Mouse (Mus musculus): ENCODE results near the gene Clec11a. TPM values are rescaled to one million over a fixed set of nuclear protein-coding genes. Genes with fewer than 3 reads are reported as not detected.

The Clec11a gene
- total RNA-seq, 2 experiments from 2014 or later: 2.5 to 2.8 TPM

DNA sequence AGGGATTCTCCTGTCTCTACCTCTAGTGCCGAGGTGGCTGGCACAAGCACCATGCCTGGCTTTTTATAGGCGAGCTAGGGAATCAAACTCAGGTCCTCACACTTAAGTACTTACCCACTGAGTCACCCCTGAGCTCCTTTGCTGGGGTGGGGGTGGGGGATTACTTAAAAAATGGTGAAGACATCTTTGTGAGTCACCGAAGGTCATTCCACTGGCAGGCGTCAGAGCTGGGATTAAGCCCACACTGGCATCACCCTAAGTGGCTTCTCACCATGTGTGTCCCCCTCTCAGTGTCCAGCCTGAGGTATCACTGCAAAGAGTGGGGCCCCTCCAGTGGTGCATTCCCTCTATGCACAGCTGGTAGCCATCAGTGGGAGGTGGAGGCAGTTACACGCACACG lies 46.3 kb downstream of the Clec11a start:
- DNase-seq (ENCODE audit: extremely low spot score in 1 of 2, low spot score in 2 of 2): no peak
- intact Hi-C loops (cut with DNase I): loop anchor here (5.0 kb wide), 1 partner anchor 222 kb away; no protein-coding TSS in a partner anchor

DNA sequence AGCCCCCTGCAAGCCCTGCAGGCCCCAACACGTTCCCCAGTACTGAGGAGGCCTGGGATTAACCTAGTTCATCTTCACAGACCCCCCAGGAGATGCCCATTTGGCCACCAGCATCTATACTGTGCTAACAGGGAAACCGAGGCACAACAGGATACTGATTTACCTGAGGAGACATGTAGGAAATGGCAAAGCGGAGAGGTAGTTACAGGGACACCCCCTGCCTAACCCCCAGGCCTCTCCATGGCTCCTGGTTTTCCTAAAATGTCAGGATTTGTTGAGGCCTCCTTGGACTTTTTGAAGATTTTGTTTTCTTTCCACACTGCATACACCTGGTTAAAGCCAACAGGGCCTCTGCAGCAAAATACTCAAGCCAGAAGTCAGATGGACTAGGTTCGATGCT lies 49.4 kb downstream of the Clec11a start, which contains the start of gene Acp4:
Acp4 (minus strand) TSS at position 101 of the 400 bp plus-strand sequence.
- DNase-seq (ENCODE audit: extremely low spot score in 1 of 2, low spot score in 2 of 2): no peak
- intact Hi-C loops (cut with DNase I): no loop called here

DNA sequence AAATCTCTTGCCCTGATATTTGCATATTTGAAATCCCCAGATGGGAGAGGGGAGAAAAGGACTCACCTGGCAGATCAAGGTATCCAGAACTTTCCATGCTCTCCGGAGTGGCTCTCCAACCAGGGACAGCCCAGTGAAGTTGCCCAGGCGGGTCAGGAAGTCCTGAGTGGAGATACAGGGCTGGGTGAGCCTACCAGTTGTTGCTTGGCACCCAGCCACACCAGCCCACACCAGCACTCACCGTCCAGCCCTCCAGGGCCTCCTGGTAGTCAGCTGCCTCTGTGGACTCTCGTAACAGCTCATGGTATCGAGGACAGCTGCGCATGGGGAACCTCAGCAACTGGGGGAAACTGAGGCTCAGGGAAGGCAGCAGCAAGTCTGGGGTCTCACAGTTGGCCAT lies 51.8 kb downstream of the Clec11a start:
- intact Hi-C loops (cut with DNase I): no loop called here
- no peak for DNase-seq (ENCODE audit: extremely low spot score in 1 of 2, low spot score in 2 of 2)

DNA sequence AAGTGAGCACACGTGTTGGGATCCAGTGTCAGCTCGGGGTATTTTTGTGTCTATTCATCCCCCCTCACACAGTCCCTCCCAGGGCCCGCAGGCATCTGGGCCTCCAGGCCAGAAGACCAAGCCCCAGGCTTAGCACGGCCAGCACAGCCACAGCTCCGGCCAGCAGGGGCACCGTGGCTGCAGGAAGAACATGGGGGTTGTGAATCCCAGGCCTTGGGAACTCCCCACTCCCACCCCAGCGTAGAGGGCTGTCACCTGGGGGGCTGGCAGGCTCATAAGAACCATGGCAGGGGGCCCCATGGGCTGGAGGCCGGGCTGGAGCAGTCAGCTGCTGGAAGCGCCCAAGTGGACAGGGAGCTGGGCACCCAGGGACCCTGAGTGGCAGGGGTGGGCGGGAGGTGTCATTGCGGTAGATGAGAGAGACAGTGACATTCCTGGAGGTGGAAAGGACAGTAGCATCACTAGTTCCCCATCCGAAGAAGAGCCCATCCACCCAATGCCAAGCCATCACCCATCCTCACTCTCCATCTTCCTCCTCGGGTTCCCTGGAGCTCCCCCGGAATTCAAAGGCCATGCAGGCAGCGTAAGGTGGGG lies 53.6 kb downstream of the Clec11a start:
- peak in 1 of 2 experiments; percentile 44 for DNase-seq (ENCODE audit: extremely low spot score in 1 of 2, low spot score in 2 of 2)
- intact Hi-C loops (cut with DNase I): no loop called here

Other genes starting within 250 kb of the Clec11a start
- gene Klk1b21, start 204.6 kb downstream of the Clec11a start, total RNA-seq (2021): not detected
- gene Klk1b22, start 194.2 kb downstream of the Clec11a start, total RNA-seq (2021): not detected
- not detected for gene Klk1b16, start 170.1 kb downstream of the Clec11a start, total RNA-seq (2021)
- gene Klk1b24, start 118.7 kb downstream of the Clec11a start, total RNA-seq (2021): not detected
- gene Klk1b3, start 108.7 kb downstream of the Clec11a start, total RNA-seq (2021): not detected
- gene Klk1b4, start 99.5 kb downstream of the Clec11a start, total RNA-seq (2021): not detected
- gene Klk1b5, start 91.0 kb downstream of the Clec11a start, total RNA-seq (2021): not detected
- not detected for gene Klk1, start 81.5 kb downstream of the Clec11a start, total RNA-seq (2021)
- gene Gm36864, start 70.7 kb downstream of the Clec11a start, total RNA-seq (2021): not detected
- under 1 TPM; 0.91 to 0.94 TPM for gene 1700028J19Rik, start 60.2 kb downstream of the Clec11a start, total RNA-seq (2021)
- 100 to 1,000 TPM; 116 to 119 TPM for gene 2410002F23Rik, start 60.2 kb downstream of the Clec11a start, total RNA-seq (2021)
- not detected for gene Acp4, start 49.5 kb downstream of the Clec11a start, total RNA-seq (2021)
- gene Gm15517, start 45.5 kb downstream of the Clec11a start, total RNA-seq (2021): not detected
- gene Shank1, start 3.4 kb upstream of the Clec11a start, total RNA-seq (2021): 100 to 1,000 TPM; 423 to 432 TPM
- 10 to 100 TPM; 77.1 to 78.3 TPM for gene Syt3, start 77.2 kb upstream of the Clec11a start, total RNA-seq (2021)
- 1 to 10 TPM; 2.1 to 2.9 TPM for gene 1700008O03Rik, start 78.9 kb upstream of the Clec11a start, total RNA-seq (2021)
- gene Lrrc4b, start 122.1 kb upstream of the Clec11a start, total RNA-seq (2021): 100 to 1,000 TPM; 311 to 323 TPM
- gene Aspdh, start 158.5 kb upstream of the Clec11a start, total RNA-seq (2021): 10 to 100 TPM; 14.7 to 18.0 TPM
- 10 to 100 TPM; 36.3 to 37.4 TPM for gene Josd2, start 161.1 kb upstream of the Clec11a start, total RNA-seq (2021)
- 100 to 1,000 TPM; 143 to 144 TPM for gene Emc10, start 189.6 kb upstream of the Clec11a start, total RNA-seq (2021)
- 10 to 100 TPM; 24.4 to 26.8 TPM for gene Fam71e1, start 189.7 kb upstream of the Clec11a start, total RNA-seq (2021)
- under 1 TPM; 0.09 to 0.53 TPM for gene Mybpc2, start 217.8 kb upstream of the Clec11a start, total RNA-seq (2021)
- gene Spib, start 225.2 kb upstream of the Clec11a start, total RNA-seq (2021): under 1 TPM in 1 of 2 experiments, not detected in 1; 0.13 TPM
- gene Pold1, start 241.9 kb upstream of the Clec11a start, total RNA-seq (2021): 1 to 10 TPM; 6.9 to 7.2 TPM
- 10 to 100 TPM; 49.6 to 53.6 TPM for gene Nr1h2, start 247.0 kb upstream of the Clec11a start, total RNA-seq (2021)